Mouse (Mus musculus) midbrain, embryonic 11.5 days (tissue): ENCODE data around the gene Brca1. TPM values are rescaled to one million over a fixed set of nuclear protein-coding genes. Genes with fewer than 3 reads are reported as not detected.
"Not testable (repeated sequence)": the region's sequence is repeated elsewhere in the genome, so short reads cannot be mapped to it uniquely, and the experiment has no call there.

Experiments used
- ATAC-seq: fragments of 200-750 bp; cut with Nextera tagmentation; 2 replicates; pipeline ENCODE4 v1.8.0; 2017; ENCODE audit warnings: moderate TSS enrichment, moderate library complexity; ENCODE audit not compliant: low FRiP score
- DNase-seq: peaks from one replicate; pipeline ENCODE4 v3.0.0; 2015; ENCODE audit warnings: low spot score; ENCODE audit errors: missing footprints
- H3K27ac ChIP-seq: fragments of 300-500 bp; sonication (generic); 2 replicates; pipeline ENCODE4 v1.5.1; 2014; ENCODE audit warnings: low read depth, low read length
- H3K27me3 ChIP-seq: fragments of 300-500 bp; sonication (generic); 2 replicates; pipeline ENCODE4 v1.6.1; 2014; ENCODE audit warnings: mild to moderate bottlenecking, low read length, moderate library complexity, mixed read lengths; ENCODE audit not compliant: control insufficient read depth, insufficient read depth
- H3K36me3 ChIP-seq: fragments of 300-500 bp; sonication (generic); 2 replicates; pipeline ENCODE4 v1.6.1; 2014; ENCODE audit warnings: mild to moderate bottlenecking, low read length, moderate library complexity, mixed read lengths; ENCODE audit not compliant: control insufficient read depth, insufficient read depth
- H3K4me1 ChIP-seq: fragments of 300-500 bp; sonication (generic); 2 replicates; pipeline ENCODE4 v1.6.1; 2014; ENCODE audit warnings: low read length; ENCODE audit not compliant: control insufficient read depth, insufficient read depth
- H3K4me2 ChIP-seq: fragments of 300-500 bp; sonication (generic); 2 replicates; pipeline ENCODE4 v1.6.1; 2014; ENCODE audit warnings: mild to moderate bottlenecking, moderate library complexity
- H3K4me3 ChIP-seq: fragments of 300-500 bp; sonication (generic); 2 replicates; pipeline ENCODE4 v1.5.1; 2014; ENCODE audit warnings: low read depth, low read length
- H3K9ac ChIP-seq: fragments of 300-500 bp; sonication (generic); 2 replicates; pipeline ENCODE4 v1.6.1; 2014; ENCODE audit warnings: low read length
- H3K9me3 ChIP-seq: fragments of 300-500 bp; sonication (generic); 2 replicates; pipeline ENCODE4 v1.6.1; 2016; ENCODE audit warnings: low read length; ENCODE audit not compliant: control insufficient read depth
- WGBS: fragments of 180-500 bp; shearing (Covaris S2); extraction: QIAGEN DNeasy Blood & Tissue Kit; methylation state at CpG from one replicate; pipeline ENCODE4 v1.1.7; 2014; 5-methylcytosine and 5-hydroxymethylcytosine counted together
- polyA plus RNA-seq: library from polyadenylated mRNA; unstranded; fragments of >200 nt; fragmentation: Nextera tagmentation; extraction: Ambion mirVana; gene quantifications from 2 replicates; pipeline ENCODE4 v1.2.1, GENCODE M21; 2014

Gene Brca1
- polyA plus RNA-seq, 1 experiment from 2014 or later, result 24.5 TPM

GRCm38 (mm10) chr11:101479171-101479635 lies 72.6 kb downstream of the Brca1 start:
- H3K27me3 ChIP-seq, result no peaks in the 10 kb centered on the region
- H3K36me3 ChIP-seq, result no peaks in the 10 kb centered on the region
- peak overlapping the region; percentile 44 for H3K4me2 ChIP-seq
- peak; percentile 94 for DNase-seq
- peak; percentile 78 for ATAC-seq
- H3K4me3 ChIP-seq, result peak overlapping the region; percentile 23
- WGBS, result 5% methylated on average over 18 of the region's 18 CpGs
- no peaks in the 10 kb centered on the region for H3K9me3 ChIP-seq
- H3K4me1 ChIP-seq, result peaks cover 33% of the 10 kb centered on the region
- H3K27ac ChIP-seq, result peak overlapping the region; percentile 95
- H3K9ac ChIP-seq, result peak overlapping the region; percentile 62

GRCm38 (mm10) chr11:101477552-101478211 lies 74.1 kb downstream of the Brca1 start:
- Histone ChIP-seq H3K27ac (peak overlapping the region; percentile 95), H3K4me2 (peak overlapping the region; percentile 22), H3K4me3 (no peak overlapping the region), H3K36me3 (no peaks in the 10 kb centered on the region), H3K9ac (peak overlapping the region; percentile 42; the same call in 1 of the 2 replicates), H3K4me1 (peaks cover 28% of the 10 kb centered on the region), H3K9me3 (no peaks in the 10 kb centered on the region), H3K27me3 (no peaks in the 10 kb centered on the region)
- 39% methylated on average over 10 of the region's 10 CpGs for WGBS
- DNase-seq (peak; percentile 93), ATAC-seq (peak; percentile 82)

- Histone ChIP-seq H3K27me3 (no peaks in the 10 kb centered on the region), H3K9me3 (no peaks in the 10 kb centered on the region), H3K4me3 (no peak overlapping the region), H3K9ac (0 out of 2 replicates have a peak overlapping the region, but pooled peaks have one; percentile 42), H3K4me2 (peak overlapping the region; percentile 22), H3K4me1 (peaks cover 28% of the 10 kb centered on the region), H3K36me3 (no peaks in the 10 kb centered on the region), H3K27ac (peak overlapping the region; percentile 95)
- ATAC-seq, result peak; percentile 77
- 19% methylated on average over 4 of the region's 4 CpGs for WGBS
- DNase-seq, result no peak
Measured at GRCm38 (mm10) chr11:101477194-101477551, 74.6 kb downstream of the Brca1 start.

- not testable (repeated sequence) for ATAC-seq, H3K36me3 ChIP-seq, H3K4me2 ChIP-seq, H3K4me3 ChIP-seq, H3K27ac ChIP-seq, H3K27me3 ChIP-seq, H3K9ac ChIP-seq, H3K9me3 ChIP-seq, DNase-seq
- WGBS, result 88% methylated on average over 4 of the region's 4 CpGs
- H3K4me1 ChIP-seq, result peaks cover 28% of the 10 kb centered on the region
Measured at GRCm38 (mm10) chr11:101476361-101476760, 75.4 kb downstream of the Brca1 start.

- ATAC-seq (no peak), DNase-seq (no peak)
- H3K9me3 ChIP-seq, result no peaks in the 10 kb centered on the region
- no peak overlapping the region for H3K4me2 ChIP-seq
- peaks cover 27% of the 10 kb centered on the region for H3K4me1 ChIP-seq
- H3K27me3 ChIP-seq, result no peaks in the 10 kb centered on the region
- no peak overlapping the region for H3K27ac ChIP-seq
- 83% methylated on average over 5 of the region's 5 CpGs for WGBS
- H3K36me3 ChIP-seq, result no peaks in the 10 kb centered on the region
- H3K9ac ChIP-seq, result no peak overlapping the region
- H3K4me3 ChIP-seq, result no peak overlapping the region
Measured at GRCm38 (mm10) chr11:101474298-101474697, 77.5 kb downstream of the Brca1 start.

- H3K9ac ChIP-seq, H3K27ac ChIP-seq, DNase-seq, H3K36me3 ChIP-seq, H3K4me2 ChIP-seq, H3K27me3 ChIP-seq, ATAC-seq, H3K9me3 ChIP-seq, H3K4me3 ChIP-seq: not testable (repeated sequence)
- peaks cover 27% of the 10 kb centered on the region for H3K4me1 ChIP-seq
- WGBS, result 84% methylated on average over 1 of the region's 1 CpGs
Measured at GRCm38 (mm10) chr11:101473686-101474085, 78.1 kb downstream of the Brca1 start.

GRCm38 (mm10) chr11:101472336-101472735 lies 79.4 kb downstream of the Brca1 start:
- Histone ChIP-seq H3K27ac (no peak overlapping the region), H3K27me3 (no peaks in the 10 kb centered on the region)
- WGBS, result 70% methylated on average over 7 of the region's 7 CpGs

GRCm38 (mm10) chr11:101471926-101472325 lies 79.8 kb downstream of the Brca1 start:
- WGBS, result 67% methylated on average over 3 of the region's 3 CpGs
- no peak overlapping the region for H3K27ac ChIP-seq
- no peak for ATAC-seq
- H3K4me2 ChIP-seq, result no peak overlapping the region
- no peak overlapping the region for H3K9ac ChIP-seq
- no peaks in the 10 kb centered on the region for H3K36me3 ChIP-seq
- no peak overlapping the region for H3K4me3 ChIP-seq
- H3K9me3 ChIP-seq, result no peaks in the 10 kb centered on the region
- H3K4me1 ChIP-seq, result peaks cover 22% of the 10 kb centered on the region
- DNase-seq, result no peak
- no peaks in the 10 kb centered on the region for H3K27me3 ChIP-seq

More at GRCm38 (mm10) chr11:101472336-101472735, 79.4 kb downstream of the Brca1 start:
- no peak for ATAC-seq
- Histone ChIP-seq H3K36me3 (no peaks in the 10 kb centered on the region), H3K4me3 (no peak overlapping the region), H3K9ac (no peak overlapping the region), H3K4me1 (peaks cover 21% of the 10 kb centered on the region), H3K4me2 (no peak overlapping the region), H3K9me3 (no peaks in the 10 kb centered on the region)
- DNase-seq, result no peak

GRCm38 (mm10) chr11:101470206-101470605 lies 81.5 kb downstream of the Brca1 start:
- H3K9me3 ChIP-seq, result no peaks in the 10 kb centered on the region
- peak overlapping the region; percentile 17; the same call in 1 of the 2 replicates for H3K4me3 ChIP-seq
- H3K9ac ChIP-seq, result peak overlapping the region; percentile 38; the same call in 1 of the 2 replicates
- H3K4me2 ChIP-seq, result peak overlapping the region; percentile 41
- peak overlapping the region; percentile 54; the same call in 1 of the 2 replicates for H3K27ac ChIP-seq
- 19% methylated on average over 7 of the region's 7 CpGs for WGBS
- H3K36me3 ChIP-seq, result no peaks in the 10 kb centered on the region
- DNase-seq (no peak), ATAC-seq (no peak)
- peaks cover 27% of the 10 kb centered on the region for H3K4me1 ChIP-seq
- H3K27me3 ChIP-seq, result peaks cover 2% of the 10 kb centered on the region; the same call in 1 of the 2 replicates
